Mouse (Mus musculus) T-helper 2 cell (primary cell): ENCODE results near the gene Gm21773.
"Not testable (repeated sequence)": the region's sequence is repeated elsewhere in the genome, so short reads cannot be mapped to it uniquely, and the experiment has no call there.

Experiments
- in situ Hi-C: fragments of 300-600 bp; cut with MboI, MseI; formaldehyde crosslinking; loops from one replicate; pipeline ENCODE4 v1.15.1; 2025; ENCODE audit warnings: high pct_unique_total_duplicates

The Gm21773 gene

GRCm38 (mm10) chrY:25309260-25309659, at the start of gene Gm21773:
Gm21773 (minus strand) TSS chrY:25309360.
- in situ Hi-C loops = not testable (repeated sequence)
